ENCODE assay signal across 8 mouse cellular contexts in the genomic region with DNA sequence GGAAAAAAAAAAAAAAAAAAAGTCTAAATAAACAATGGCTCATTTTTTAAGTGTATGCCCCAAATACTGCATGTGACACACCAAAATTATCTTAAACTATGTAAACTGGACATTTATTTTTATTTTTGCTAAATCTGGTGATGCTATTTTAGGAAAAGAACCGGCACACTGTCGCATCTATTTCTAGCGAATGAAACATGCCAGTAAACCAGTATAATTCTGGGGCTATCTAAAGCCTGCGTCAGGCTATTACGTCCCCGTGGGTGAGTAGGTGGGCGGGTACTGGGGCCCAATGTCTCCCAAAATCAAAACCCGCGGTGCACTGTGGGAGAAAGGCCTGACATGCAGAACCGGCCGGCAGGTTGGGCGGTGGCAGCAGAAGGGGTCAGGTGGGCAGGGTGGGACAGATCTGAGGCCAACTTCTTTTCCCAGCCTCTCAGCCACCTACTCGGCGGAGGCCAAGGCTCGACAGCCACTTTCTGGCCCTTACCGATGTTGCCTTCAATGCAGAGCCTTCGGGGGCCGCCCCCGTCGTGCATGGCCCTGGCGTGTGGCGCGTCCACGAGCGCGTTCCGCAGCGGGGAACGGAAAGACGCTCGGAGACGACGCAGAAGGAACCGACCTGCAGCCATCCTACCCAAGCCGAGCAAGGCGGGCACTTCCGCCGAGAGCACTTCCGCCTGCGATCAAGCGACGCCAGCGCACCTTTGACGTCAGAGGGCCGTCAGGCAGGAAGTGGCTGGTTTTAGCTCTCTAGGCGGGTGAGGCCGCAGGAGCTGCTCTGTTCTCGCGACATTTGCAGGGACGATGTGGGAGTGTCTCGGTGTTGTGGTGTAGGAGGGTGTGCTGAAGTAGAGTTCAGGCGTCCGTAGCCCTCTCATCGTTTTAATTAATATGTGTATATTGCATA. TPM values are rescaled to one million over a fixed set of nuclear protein-coding genes. Genes with fewer than 3 reads are reported as not detected.
DNase-seq lines count a peak whose midpoint lies in the region; ATAC-seq and TF ChIP-seq lines count a peak whose summit lies in the region.

A gene (minus strand): TSS at position 712 of the 910 bp plus-strand sequence.

- H3K4me2 ChIP-seq in embryonic facial prominence, embryonic 15.5 days (replicated peaks): peak within 1 kb of the TSS; percentile 73
- H3K4me2 ChIP-seq in limb, embryonic 14.5 days (replicated peaks; ENCODE audit: low read depth, low read length, severe bottlenecking): peak within 1 kb of the TSS; percentile 48
- peak within 1 kb of the TSS; percentile 65 for H3K4me2 ChIP-seq in midbrain, postnatal 0 days (ENCODE audit: low read depth, low read length, poor library complexity, severe bottlenecking)

- under 1% methylated on average over 54 of the region's 54 CpGs for WGBS in bone marrow, adult 2 months
- under 1% methylated on average over 54 of the region's 54 CpGs for WGBS in embryonic facial prominence, embryonic 15.5 days
- under 1% methylated on average over 53 of the region's 54 CpGs for WGBS in limb, embryonic 14.5 days
- WGBS in midbrain, postnatal 0 days: under 1% methylated on average over 54 of the region's 54 CpGs

- peak; percentile 97 for ATAC-seq in embryonic facial prominence, embryonic 15.5 days (ENCODE audit: insufficient number of reproducible peaks, low FRiP score, low TSS enrichment, low read depth)
- ATAC-seq in limb, embryonic 14.5 days (ENCODE audit: low FRiP score, low read depth): peak; percentile 99
- ATAC-seq in midbrain, postnatal 0 days (ENCODE audit: low FRiP score): peak; percentile 98

- no peaks in the 10 kb centered on the region for H3K27me3 ChIP-seq in embryonic facial prominence, embryonic 15.5 days
- H3K27me3 ChIP-seq in limb, embryonic 14.5 days (ENCODE audit: control insufficient read depth, insufficient read depth, low read length): no peaks in the 10 kb centered on the region
- H3K27me3 ChIP-seq in midbrain, postnatal 0 days (ENCODE audit: insufficient read depth, low read length): no peaks in the 10 kb centered on the region

- no peaks in the 10 kb centered on the region for H3K9me3 ChIP-seq in embryonic facial prominence, embryonic 15.5 days (replicated peaks)
- H3K9me3 ChIP-seq in limb, embryonic 14.5 days (ENCODE audit: control insufficient read depth, low read length): no peaks in the 10 kb centered on the region
- no peaks in the 10 kb centered on the region for H3K9me3 ChIP-seq in midbrain, postnatal 0 days (ENCODE audit: low read length)

- peaks cover 6% of the 10 kb centered on the region for H3K4me1 ChIP-seq in bone marrow, adult 2 months (ENCODE audit: control insufficient read depth, insufficient read depth, low read length)
- peaks cover 11% of the 10 kb centered on the region for H3K4me1 ChIP-seq in embryonic facial prominence, embryonic 15.5 days
- peaks cover 7% of the 10 kb centered on the region; the same call in 1 of the 2 replicates for H3K4me1 ChIP-seq in limb, embryonic 14.5 days (ENCODE audit: control insufficient read depth, insufficient read depth, low read length)
- no peaks in the 10 kb centered on the region for H3K4me1 ChIP-seq in midbrain, postnatal 0 days (ENCODE audit: insufficient read depth, low read length)

- no peaks in the 10 kb centered on the region for H3K36me3 ChIP-seq in embryonic facial prominence, embryonic 15.5 days
- no peaks in the 10 kb centered on the region for H3K36me3 ChIP-seq in limb, embryonic 14.5 days (ENCODE audit: control insufficient read depth, insufficient read depth, low read length)
- H3K36me3 ChIP-seq in midbrain, postnatal 0 days (ENCODE audit: insufficient read depth, low read length): no peaks in the 10 kb centered on the region

- peak within 1 kb of the TSS; percentile 84 for H3K4me3 ChIP-seq in bone marrow, adult 2 months (replicated peaks; ENCODE audit: control insufficient read depth, low read depth, low read length)
- H3K4me3 ChIP-seq in embryonic facial prominence, embryonic 15.5 days (replicated peaks): peak within 1 kb of the TSS; percentile 85
- H3K4me3 ChIP-seq in limb, embryonic 14.5 days (replicated peaks; ENCODE audit: low read length): peak within 1 kb of the TSS; percentile 79
- H3K4me3 ChIP-seq in midbrain, postnatal 0 days (ENCODE audit: low read depth, low read length): peak within 1 kb of the TSS; percentile 66

- H3K27ac ChIP-seq in bone marrow, adult 2 months (ENCODE audit: control insufficient read depth, insufficient read depth, low read depth, low read length, poor library complexity): peak within 1 kb of the TSS; percentile 95
- peak within 1 kb of the TSS; percentile 98 for H3K27ac ChIP-seq in embryonic facial prominence, embryonic 15.5 days (replicated peaks)
- H3K27ac ChIP-seq in limb, embryonic 14.5 days (replicated peaks; ENCODE audit: low read depth, low read length): peak within 1 kb of the TSS; percentile 96
- peak within 1 kb of the TSS; percentile 97 for H3K27ac ChIP-seq in midbrain, postnatal 0 days (ENCODE audit: low read depth, low read length)

- peak; percentile 18; the same call in 1 of the 2 replicates for TF ChIP-seq CTCF in bone marrow, adult 2 months (IDR thresholded peaks at IDR 0.05; ENCODE audit: control insufficient read depth, insufficient read depth, low read length)
- no peak for TF ChIP-seq CTCF in midbrain, postnatal 0 days (IDR thresholded peaks at IDR 0.05)

- peak; percentile 100 for DNase-seq in 416B (ENCODE audit: low read depth)
- peak; percentile 97 for DNase-seq in heart, adult 8-10 months (ENCODE audit: low spot score)
- peak; percentile 98 for DNase-seq in kidney, adult 9 months
- peak; percentile 99 for DNase-seq in limb, embryonic 14.5 days (ENCODE audit: low spot score)
- DNase-seq in midbrain, postnatal 0 days (ENCODE audit: low spot score): peak; percentile 99
- DNase-seq in spleen, postnatal 14 days (ENCODE audit: low spot score in 2 of 2): peak; percentile 91 to 95

- TF ChIP-seq POLR2A in bone marrow, adult 2 months (IDR thresholded peaks at IDR 0.05; ENCODE audit: borderline replicate concordance, control insufficient read depth, low read depth, low read length): peak; percentile 92
- peak; percentile 86; the same call in 1 of the 2 replicates for TF ChIP-seq POLR2A in limb, embryonic 14.5 days (IDR thresholded peaks at IDR 0.05; ENCODE audit: borderline replicate concordance, extremely low read depth, insufficient read depth, insufficient read length)

- H3K9ac ChIP-seq in embryonic facial prominence, embryonic 15.5 days: peak within 1 kb of the TSS; percentile 74
- H3K9ac ChIP-seq in limb, embryonic 14.5 days (ENCODE audit: low read depth, low read length, severe bottlenecking): peak within 1 kb of the TSS; percentile 83
- H3K9ac ChIP-seq in midbrain, postnatal 0 days (replicated peaks; ENCODE audit: low read length, poor library complexity, severe bottlenecking): peak within 1 kb of the TSS; percentile 84

RNA-seq across cellular contexts. Expression of the gene that starts here (rescaled TPM):
- polyA plus RNA-seq in bone marrow, adult 2 months (2011; ENCODE audit: insufficient read depth, insufficient read length, low replicate concordance, missing spikeins): 24.0 and 38.4 TPM in 2 replicates
- polyA plus RNA-seq in embryonic facial prominence, embryonic 15.5 days (2015; fragmentation: Nextera tagmentation; extraction: Ambion mirVana): 81.0 and 90.4 TPM in 2 replicates
- total RNA-seq in heart, adult 8-10 months (2022): 10 to 100 TPM; 32.7 to 37.1 (median 34.4) TPM
- 89.0 and 104 TPM in 2 replicates for polyA plus RNA-seq in limb, embryonic 14.5 days (2012; rRNA removed)
- polyA plus RNA-seq in limb, embryonic 14.5 days (2014; fragmentation: Nextera tagmentation; extraction: Ambion mirVana): 77.0 and 87.0 TPM in 2 replicates
- total RNA-seq in midbrain, postnatal 0 days (2014; rRNA removed): 31.4 and 55.2 TPM in 2 replicates
- polyA plus RNA-seq in midbrain, postnatal 0 days (2015; fragmentation: Nextera tagmentation; extraction: Ambion mirVana): 48.5 and 52.3 TPM in 2 replicates

Comparison
In these comparisons a context has a peak if more than half of its experiments do, and no peak if none do; other contexts are left out.
1. Peak in every context shown above with its lines: DNase-seq, ATAC-seq, H3K4me3 ChIP-seq and H3K27ac ChIP-seq.